Mouse (Mus musculus) urinary bladder, postnatal 14 days (tissue): Measurements from ENCODE around the gene Slc16a10.
"Not testable (repeated sequence)": the region's sequence is repeated elsewhere in the genome, so short reads cannot be mapped to it uniquely, and the experiment has no call there.

Experiments
- DNase-seq: peaks from one replicate; pipeline ENCODE4 v3.0.0; 2021; ENCODE audit warnings: low spot score

The Slc16a10 gene

DNA sequence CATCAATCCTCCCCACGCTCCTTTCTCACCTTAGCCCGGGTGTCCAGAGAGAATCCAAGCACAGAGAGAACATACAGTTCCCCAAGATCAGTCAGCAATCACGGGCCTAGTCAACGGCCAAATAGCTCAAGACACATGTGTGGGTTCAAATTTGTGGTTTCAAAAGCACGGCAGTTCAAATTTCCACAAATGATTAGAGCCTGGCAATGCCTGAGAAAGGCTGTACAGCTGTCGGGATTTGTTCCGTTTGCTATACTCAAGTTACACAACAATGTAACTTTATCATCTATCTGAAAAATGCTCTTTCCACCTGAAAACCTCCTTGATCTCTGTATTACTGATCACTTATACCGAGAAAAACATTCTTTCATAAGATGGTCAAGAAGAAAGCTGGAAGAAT lies 116.5 kb downstream of the Slc16a10 start:
- no peak for DNase-seq

DNA sequence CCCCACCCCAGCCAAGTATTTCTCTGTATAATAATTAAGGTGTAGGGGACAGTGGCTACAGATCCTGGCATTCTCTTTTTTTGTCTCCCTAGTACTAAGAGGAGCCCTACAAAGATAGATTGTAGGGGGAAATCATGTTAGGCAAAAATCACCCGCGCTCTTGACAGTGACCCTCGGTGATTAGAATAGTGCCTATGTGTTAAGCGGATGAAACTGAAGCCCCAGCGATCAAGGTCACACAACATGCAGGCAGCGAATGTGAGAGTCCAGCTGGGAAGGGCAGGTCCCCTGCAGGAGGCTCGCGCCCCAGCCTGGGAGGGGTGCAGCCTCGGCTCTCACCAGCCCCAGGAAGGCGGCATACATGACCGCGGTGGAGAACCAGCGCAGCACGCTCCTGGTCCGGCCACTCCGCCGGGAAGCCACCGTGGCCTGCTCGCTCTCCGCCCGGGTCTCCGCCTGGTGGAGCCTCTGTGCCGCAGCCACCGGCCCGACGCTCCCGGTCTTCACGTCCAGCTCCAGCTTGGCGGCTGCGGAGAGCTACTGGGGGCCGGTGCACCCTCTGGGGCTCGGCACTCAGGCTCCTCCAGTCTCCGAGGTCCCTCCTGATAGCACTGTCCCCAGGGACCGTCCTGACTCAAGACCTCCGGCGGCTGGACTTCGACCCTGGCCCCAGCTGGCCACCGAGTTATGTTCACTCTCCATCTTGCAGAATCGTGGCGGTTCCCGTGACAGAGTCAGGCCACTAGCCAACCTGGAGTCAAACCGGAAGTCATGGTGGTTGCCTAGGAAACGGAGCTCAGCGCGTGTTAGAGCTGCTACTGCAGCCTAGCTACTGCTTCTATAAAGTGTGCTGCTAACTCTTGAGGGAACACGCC lies 117.3 kb downstream of the Slc16a10 start, which contains the start of gene Mfsd4b1:
TSS of gene Mfsd4b1 (minus strand) at position 715 of the 875 bp plus-strand sequence.
- DNase-seq: peak; percentile 80

DNA sequence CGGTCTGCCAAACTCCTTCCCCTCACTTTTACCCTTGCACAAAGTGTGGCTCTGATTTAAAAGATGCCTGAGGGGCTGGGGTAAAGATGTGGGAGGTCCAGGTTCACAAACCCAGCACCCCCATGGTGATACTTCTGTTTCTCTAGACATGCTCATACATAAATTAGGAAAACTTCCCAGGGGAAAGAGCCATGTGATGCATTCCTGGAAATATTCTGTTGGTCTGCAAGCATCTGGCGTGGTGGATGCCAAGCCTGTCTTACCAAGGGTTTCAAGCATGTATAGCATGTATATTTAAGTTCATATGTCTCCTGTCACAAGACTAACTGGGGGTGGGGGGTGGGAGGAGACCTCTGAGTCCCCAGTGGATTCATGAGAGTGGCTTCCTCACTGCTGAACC lies 121.7 kb downstream of the Slc16a10 start:
- DNase-seq: no peak

DNA sequence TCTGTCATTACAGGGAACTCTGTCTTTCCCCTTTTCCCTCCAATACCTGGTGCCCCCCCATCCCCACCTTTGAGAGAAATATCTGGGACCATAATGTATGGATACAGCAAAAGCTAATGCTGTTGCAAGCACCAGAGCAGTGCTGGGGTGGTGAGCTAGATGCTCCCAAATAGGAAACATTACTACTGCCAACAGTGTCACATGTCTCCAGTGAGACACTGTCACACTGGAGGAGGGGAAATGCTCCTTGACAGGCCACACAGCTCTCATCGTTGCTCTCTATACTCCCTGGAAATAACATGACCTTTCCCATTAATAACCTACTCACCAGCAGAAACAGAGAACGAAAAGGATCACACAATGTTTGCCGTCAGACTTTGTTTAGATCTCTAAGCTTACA lies 122.6 kb downstream of the Slc16a10 start:
- DNase-seq: no peak

DNA sequence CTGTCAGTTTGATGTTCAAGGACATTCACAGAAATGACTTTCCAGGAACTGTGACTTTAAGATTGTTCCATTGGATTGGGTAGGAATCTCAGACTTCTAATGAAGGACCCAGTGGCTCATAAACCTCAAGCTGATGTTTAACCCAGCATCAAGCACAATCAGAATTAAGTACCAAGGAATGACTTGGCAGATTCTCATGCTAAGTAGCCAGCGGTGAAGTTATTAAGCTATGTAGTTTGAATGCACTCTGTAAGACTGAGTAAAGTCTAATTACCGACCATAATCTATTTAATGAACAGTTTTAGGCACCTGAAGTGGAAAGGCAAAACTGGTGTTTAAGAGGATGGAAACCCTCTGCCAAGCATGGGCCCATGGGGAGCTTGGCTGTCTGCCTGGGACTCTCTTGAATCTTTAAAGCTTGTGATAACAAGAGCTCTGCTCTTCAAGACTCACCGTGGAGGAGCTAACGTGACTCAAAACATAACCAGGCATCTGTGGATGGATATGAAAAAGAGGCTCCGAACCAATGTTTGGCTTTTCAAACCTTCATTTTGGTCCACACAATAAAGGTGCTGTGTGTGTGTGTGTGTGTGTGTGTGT lies 123.7 kb downstream of the Slc16a10 start:
- DNase-seq: no peak

DNA sequence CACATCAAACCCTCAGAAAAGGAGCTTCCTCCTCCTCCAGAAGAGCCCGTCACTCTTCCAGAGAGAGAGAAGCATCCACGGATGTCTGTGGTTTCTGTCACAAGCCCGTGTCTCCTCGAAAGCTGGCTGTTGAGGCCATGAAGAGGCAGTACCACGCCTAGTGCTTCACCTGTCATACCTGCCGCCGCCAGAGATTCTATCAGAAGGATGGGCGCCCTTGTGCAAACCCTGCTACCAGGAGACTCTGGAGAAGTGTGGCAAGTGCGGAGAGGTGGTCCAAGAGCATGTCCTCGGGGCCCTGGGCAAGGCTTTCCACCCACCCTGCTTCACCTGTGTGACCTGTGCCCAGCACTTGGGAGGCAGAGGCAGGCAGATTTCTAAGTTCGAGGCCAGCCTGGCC lies 132.5 kb downstream of the Slc16a10 start:
- DNase-seq: no peak

DNA sequence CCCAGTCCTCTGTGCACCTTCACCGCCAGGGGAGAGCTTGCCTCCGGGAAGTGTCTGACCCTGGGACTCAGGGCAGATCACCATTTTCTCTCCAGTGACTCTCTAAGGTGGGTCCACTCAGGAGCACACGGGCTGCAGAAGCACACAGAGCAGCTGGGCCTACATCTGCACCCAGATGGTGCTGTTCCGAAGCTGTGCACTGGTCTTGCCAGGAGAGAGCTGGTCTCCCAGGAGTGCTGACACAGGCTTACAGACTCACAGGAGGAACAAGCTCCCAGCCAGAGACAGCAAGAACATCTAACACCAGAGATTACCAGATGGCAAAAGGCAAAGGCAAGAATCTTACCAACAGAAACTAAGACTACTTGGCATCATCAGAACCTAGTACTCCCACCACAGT lies 133.2 kb downstream of the Slc16a10 start:
- not testable (repeated sequence) for DNase-seq

DNA sequence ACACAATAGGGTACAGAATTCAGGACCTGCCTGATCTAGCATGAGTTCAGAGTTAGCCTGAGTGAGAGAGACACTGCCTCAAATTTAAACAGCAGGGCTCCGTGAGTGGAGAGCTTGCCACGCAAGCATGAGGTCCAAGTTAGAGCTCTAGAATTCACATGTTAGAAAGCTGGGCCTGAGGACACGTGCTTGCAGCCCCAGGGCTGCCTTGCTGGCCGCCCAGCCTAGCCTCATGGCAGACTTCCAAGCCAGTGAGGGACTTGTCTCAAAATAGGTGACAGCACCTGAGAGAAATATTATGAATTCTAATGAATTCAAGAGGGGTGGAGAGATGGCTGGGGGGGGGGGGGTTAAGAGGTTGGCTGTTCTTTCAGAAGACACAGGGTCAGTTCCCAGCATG lies 134.1 kb downstream of the Slc16a10 start:
- DNase-seq: no peak

DNA sequence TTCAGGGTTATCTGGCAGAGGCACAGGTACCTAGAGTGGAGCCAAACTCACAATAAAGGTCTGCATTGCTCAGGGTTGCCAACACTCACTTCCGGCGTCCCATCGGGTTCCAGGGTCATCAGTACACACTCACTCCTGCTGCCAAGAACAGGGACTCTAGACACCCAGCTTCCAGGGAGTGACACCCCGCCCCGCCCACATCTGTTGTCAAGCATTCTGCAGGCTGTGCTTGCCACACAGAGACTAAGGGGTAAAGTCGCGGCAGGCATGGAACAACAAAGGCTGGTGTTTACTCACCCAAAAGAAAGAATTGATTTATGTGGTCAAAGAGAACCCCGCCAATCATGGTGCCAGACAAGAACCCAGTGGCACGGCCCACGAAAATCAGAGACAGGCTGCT lies 135.1 kb downstream of the Slc16a10 start:
- no peak for DNase-seq

DNA sequence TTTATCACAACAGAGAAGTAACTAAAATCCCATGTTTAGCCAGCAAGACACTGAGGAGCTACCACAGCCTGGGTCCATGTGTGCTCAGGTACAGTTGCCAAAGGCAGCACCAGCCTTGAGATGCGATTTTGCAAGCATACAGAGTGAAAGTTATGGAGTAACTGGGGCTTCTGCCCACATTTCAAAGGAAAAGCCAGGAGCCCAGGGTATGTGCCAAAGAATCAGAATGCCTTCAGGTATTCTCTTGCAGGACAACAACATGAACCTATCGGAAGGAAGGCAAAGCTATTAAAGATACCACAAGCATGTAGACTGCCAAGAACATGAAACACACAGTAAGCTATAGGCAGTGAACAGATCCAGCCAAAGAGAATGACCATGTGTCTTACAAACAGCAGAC lies 141.3 kb downstream of the Slc16a10 start:
- no peak for DNase-seq

DNA sequence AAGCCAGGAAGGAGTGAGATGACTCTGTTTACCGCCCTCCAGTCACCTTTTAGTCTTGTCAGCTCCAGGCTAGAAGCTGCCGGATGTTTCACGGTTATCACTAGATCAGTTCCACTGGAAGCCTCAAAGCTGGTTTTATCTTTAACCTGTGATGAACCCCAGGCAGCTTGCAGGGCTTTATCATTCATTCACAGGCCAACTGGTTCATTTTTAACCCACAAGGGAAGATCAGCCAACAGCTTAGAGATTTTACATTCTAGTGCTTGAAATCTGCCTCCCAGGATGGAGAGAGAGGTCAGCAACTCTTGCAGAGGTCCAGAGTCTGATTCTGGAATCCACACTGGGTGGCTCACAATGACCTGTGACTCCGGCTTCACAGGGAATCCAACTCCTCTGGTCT lies 150.9 kb downstream of the Slc16a10 start:
- DNase-seq: no peak

DNA sequence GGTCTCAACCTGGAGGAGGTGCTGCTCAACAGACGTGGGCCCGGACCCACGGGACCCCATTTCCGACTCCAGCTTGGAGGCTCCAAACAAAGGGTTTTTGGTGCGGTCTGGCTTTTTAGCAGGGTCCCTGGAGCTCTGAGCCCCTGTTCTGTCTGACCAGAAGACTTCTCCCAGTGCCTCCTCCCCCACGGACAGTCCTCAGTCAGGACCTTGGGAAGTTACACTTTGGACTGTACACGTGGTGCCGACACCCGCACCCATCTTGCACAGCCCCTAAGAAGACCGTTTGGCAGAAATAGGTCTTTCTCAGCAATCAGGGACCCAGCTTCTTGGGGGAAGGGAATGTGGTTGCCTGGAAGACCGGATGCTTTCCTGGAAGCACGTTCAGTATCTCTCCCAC lies 155.6 kb downstream of the Slc16a10 start, which contains the start of gene Mfsd4b5:
TSS of gene Mfsd4b5 (minus strand) at position 181 of the 400 bp plus-strand sequence.
- no peak for DNase-seq
